Mouse (Mus musculus): ENCODE results near the gene Clasp1.

DNA sequence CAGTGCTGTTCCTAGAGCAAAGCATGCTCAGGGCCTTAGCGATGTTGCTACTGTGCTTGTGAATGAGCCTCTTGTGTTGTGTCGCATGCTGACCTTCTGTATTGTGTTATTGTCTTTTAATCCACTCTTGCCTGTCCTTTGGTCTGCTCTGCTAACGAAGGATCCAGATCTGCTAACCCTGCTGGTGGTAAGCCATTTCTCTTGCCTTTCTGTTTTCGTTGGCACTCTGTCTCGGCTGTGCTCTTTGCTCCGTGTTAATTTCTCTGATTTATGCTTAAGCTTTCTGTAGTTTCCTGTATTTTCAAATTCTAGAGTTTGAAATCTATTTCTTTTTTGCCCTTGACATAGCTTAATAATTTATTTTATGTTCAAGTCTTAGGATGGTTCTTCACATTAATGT lies 134.3 kb downstream of the Clasp1 start:
- TF ChIP-seq CTCF (IDR thresholded peaks at IDR 0.05; ENCODE audit: low read depth) (no peak), EP300 (IDR thresholded peaks at IDR 0.05; ENCODE audit: low read depth) (no peak)

Data from heart, postnatal 0 days (tissue).